Mouse (Mus musculus) heart, adult 18-20 months (tissue): ENCODE measurements around the gene Rbmx2. TPM values are rescaled to one million over a fixed set of nuclear protein-coding genes. Genes with fewer than 3 reads are reported as not detected.

Experiments used
- DNase-seq, 2 experiments: peaks; one replicate each; pipeline ENCODE4 v3.0.0; 2021 to 2022; ENCODE audit warnings: mixed read lengths in 1 of 2
- long read RNA-seq, 2 experiments: library from polyadenylated mRNA; stranded (forward); transcript quantifications; one replicate each; pipeline ENCODE4 v2.0.0; 2021
- total RNA-seq, 2 experiments: library from RNA; stranded (reverse); gene quantifications; 2 replicates each; pipeline ENCODE4 v1.2.3; 2021

The Rbmx2 gene
- total RNA-seq: 1 to 10 TPM; 1.6 to 2.2 TPM
- long read RNA-seq, experiment 1, partial matches to known transcripts: 0 of 6 reads
- long read RNA-seq, experiment 1, other reads (novel, unspliced or antisense): 2 of 6 reads
- long read RNA-seq, experiment 2, partial matches to known transcripts: 1 of 4 reads
- long read RNA-seq, experiment 2, other reads (novel, unspliced or antisense): 1 of 4 reads

- peak; percentile 88 to 93 for DNase-seq
These were observed at the start of gene Rbmx2 for GRCm38 (mm10) chrX:48694864-48695371. Gene Rbmx2, plus strand, starts transcription at chrX:48695004.

DNA sequence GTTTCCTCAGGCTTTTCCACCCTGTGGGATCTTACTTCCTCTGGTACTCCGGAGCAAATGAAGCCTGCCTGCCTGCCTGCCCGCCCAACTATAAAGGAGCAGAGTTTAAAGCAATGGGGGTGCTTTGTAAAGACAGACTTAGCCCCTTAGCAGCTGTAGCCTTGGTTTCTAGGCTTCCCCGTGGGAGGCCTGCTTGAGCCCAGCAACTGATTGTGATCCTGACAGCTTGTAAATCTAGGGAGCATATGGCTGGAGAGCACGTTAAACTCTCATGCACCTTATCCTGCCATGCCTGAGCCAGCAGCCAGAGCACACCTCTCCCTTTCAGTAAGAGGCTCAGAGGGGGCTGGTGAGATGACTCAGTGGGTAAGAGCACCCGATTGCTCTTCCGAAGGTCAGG is 28.0 kb upstream of the Rbmx2 start:
- no peak for DNase-seq

DNA sequence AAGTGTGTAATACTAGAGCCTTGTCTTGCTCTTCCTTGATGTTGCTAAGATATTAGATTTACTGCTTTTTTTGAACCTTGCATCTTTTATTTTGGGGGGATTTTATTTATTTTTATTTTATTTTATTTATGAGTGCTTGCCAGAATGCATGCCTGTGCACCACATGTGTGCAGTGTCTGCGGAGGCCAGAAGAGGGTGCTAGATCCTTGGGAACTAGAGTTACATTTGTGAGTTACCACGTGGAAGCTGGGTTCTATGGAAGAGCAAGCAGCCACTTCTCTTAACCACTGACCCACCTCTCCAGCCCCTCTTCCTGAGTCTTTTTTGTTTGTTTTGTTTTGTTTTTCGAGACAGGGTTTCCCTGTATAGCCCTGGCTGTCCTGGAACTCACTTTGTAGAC is 25.2 kb upstream of the Rbmx2 start:
- DNase-seq: no peak

GRCm38 (mm10) chrX:48671714-48672113 is 23.1 kb upstream of the Rbmx2 start:
- DNase-seq: no peak

GRCm38 (mm10) chrX:48674171-48674570 is 20.6 kb upstream of the Rbmx2 start, which contains the start of gene Gpr119:
Gene Gpr119, minus strand, starts transcription at chrX:48674478.
- DNase-seq: no peak

- DNase-seq: peak; percentile 7 to 67
These were observed 11.4 kb upstream of the Rbmx2 start for GRCm38 (mm10) chrX:48683451-48683850.

- DNase-seq: no peak
These were observed 10.9 kb upstream of the Rbmx2 start for GRCm38 (mm10) chrX:48683857-48684256.

DNA sequence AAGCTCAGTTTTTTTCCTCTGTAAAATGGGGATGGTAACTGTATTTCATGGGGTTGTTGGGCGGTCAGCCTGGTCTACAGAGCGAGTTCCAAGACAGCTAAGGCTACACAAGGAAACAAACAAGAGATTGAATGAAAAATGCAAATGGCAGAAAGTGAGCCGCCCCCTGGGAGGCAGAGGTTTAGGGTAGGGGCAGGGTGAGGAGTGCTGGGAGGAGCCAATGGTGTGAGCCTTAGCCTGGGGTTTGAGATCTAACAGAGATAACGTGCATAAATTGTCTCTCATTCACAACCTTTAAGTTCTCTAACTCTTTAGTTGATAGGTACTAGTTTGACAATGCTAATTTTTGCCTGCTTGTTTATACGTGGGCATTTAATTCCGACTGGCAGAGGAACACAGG is 344 bp upstream of the Rbmx2 start:
- peak in 1 of 2 experiments; percentile 5 for DNase-seq

GRCm38 (mm10) chrX:48709701-48710100 is 14.9 kb downstream of the Rbmx2 start:
- DNase-seq: no peak

DNA sequence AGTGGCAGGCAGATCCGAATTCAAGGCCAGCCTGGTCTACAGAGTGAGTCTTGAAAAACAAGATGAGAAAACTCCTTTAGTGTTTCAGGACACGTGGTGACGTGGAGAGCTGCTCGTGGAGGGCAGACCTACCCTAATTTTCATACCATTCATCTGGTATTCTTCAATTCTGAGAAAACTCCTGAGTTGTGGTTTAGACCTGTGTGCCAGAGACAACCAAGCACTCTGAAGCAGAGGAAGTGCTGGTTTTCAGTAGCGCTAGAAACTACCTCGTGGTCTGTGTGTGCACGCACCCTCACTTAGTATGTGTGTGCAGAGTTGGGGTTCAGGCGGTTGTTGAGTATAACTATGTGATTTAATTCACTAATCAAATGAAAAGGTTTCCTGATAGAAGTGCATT is 18.0 kb downstream of the Rbmx2 start:
- no peak for DNase-seq

- no peak for DNase-seq
These were observed 60.0 kb downstream of the Rbmx2 start for GRCm38 (mm10) chrX:48754710-48755283.

Other genes with a start within 250 kb of the Rbmx2 start
- gene Elf4, start 231.9 kb upstream of the Rbmx2 start, total RNA-seq: 1 to 10 TPM; 5.8 to 6.5 TPM
- 100 to 1,000 TPM; 105 to 111 TPM for gene Aifm1, start 181.4 kb upstream of the Rbmx2 start, total RNA-seq
- under 1 TPM in 1 of 2 experiments, not detected in 1; 0.33 TPM for gene Rab33a, start 175.7 kb upstream of the Rbmx2 start, total RNA-seq
- 1 to 10 TPM; 3.3 to 4.8 TPM for gene Zfp280c, start 100.5 kb upstream of the Rbmx2 start, total RNA-seq
- 1 to 10 TPM; 2.4 to 3.5 TPM for gene Slc25a14, start 71.6 kb upstream of the Rbmx2 start, total RNA-seq
- gene Gpr119, start 20.5 kb upstream of the Rbmx2 start, total RNA-seq: not detected
- not detected for gene Gm595, start 182.7 kb downstream of the Rbmx2 start, total RNA-seq